Mouse (Mus musculus) spleen, adult 12 weeks (tissue): ENCODE measurements around the gene Rrp12.
"Not testable (repeated sequence)": the region's sequence is repeated elsewhere in the genome, so short reads cannot be mapped to it uniquely, and the experiment has no call there.

Experiments used
- DNase-seq: peaks from one replicate; pipeline ENCODE4 v3.0.0; 2022; ENCODE audit warnings: low spot score

Rrp12 gene

GRCm38 (mm10) chr19:41847992-41848851 is 47.8 kb downstream of the Rrp12 start, which contains the start of gene Frat2:
Gene Frat2, minus strand, starts transcription at chr19:41848132.
- peak; percentile 91 for DNase-seq

GRCm38 (mm10) chr19:41847614-41847991 is 48.4 kb downstream of the Rrp12 start:
- not testable (repeated sequence) for DNase-seq

- DNase-seq = peak; percentile 45
These were observed 48.8 kb downstream of the Rrp12 start for GRCm38 (mm10) chr19:41847091-41847581.

GRCm38 (mm10) chr19:41846366-41847090 is 49.4 kb downstream of the Rrp12 start:
- DNase-seq = no peak

GRCm38 (mm10) chr19:41844345-41844744 is 51.6 kb downstream of the Rrp12 start:
- DNase-seq = no peak

- DNase-seq = no peak
These were observed 53.3 kb downstream of the Rrp12 start for GRCm38 (mm10) chr19:41842706-41843105.

- no peak for DNase-seq
These were observed 53.8 kb downstream of the Rrp12 start for GRCm38 (mm10) chr19:41842196-41842595.

GRCm38 (mm10) chr19:41841105-41841750 is 54.7 kb downstream of the Rrp12 start:
- no peak for DNase-seq

- DNase-seq = no peak
These were observed 56.3 kb downstream of the Rrp12 start for GRCm38 (mm10) chr19:41839685-41840084.

GRCm38 (mm10) chr19:41838808-41839207 is 57.2 kb downstream of the Rrp12 start:
- DNase-seq = no peak

GRCm38 (mm10) chr19:41837917-41838261 is 58.1 kb downstream of the Rrp12 start:
- DNase-seq = no peak

- no peak for DNase-seq
These were observed 58.6 kb downstream of the Rrp12 start for GRCm38 (mm10) chr19:41837194-41837916.

- no peak for DNase-seq
These were observed 59.3 kb downstream of the Rrp12 start for GRCm38 (mm10) chr19:41836719-41837118.

- DNase-seq = peak; percentile 66
These were observed 60.2 kb downstream of the Rrp12 start for GRCm38 (mm10) chr19:41835816-41836215.

- no peak for DNase-seq
These were observed 60.6 kb downstream of the Rrp12 start for GRCm38 (mm10) chr19:41835407-41835806.

- DNase-seq = no peak
These were observed 63.3 kb downstream of the Rrp12 start for GRCm38 (mm10) chr19:41832501-41833201.

GRCm38 (mm10) chr19:41831718-41832391 is 64.1 kb downstream of the Rrp12 start:
- DNase-seq = no peak

GRCm38 (mm10) chr19:41831101-41831570 is 64.8 kb downstream of the Rrp12 start:
- DNase-seq = no peak

GRCm38 (mm10) chr19:41830106-41831031 is 65.6 kb downstream of the Rrp12 start:
- DNase-seq = peak; percentile 48
